Mouse (Mus musculus) neural tube, embryonic 13.5 days (tissue): ENCODE measurements at regions not wholly inside any gene's neighbourhood (a gene's known extent, or its start where the extent isn't known, plus 50 kb on each side); places are given as distances from the start of the nearest gene placed in this dataset.

Source experiments
- ATAC-seq: fragments of 200-750 bp; cut with Nextera tagmentation; 2 replicates; pipeline ENCODE4 v1.8.0; 2017; ENCODE audit warnings: low read depth, mild to moderate bottlenecking, moderate TSS enrichment, moderate library complexity
- H3K27ac ChIP-seq: fragments of 300-500 bp; sonication (generic); replicated peaks from 2 replicates; pipeline ENCODE4 v1.5.1; 2015; ENCODE audit warnings: moderate library complexity, mild to moderate bottlenecking, inconsistent platforms
- H3K27me3 ChIP-seq: fragments of 300-500 bp; sonication (generic); 2 replicates; pipeline ENCODE4 v1.6.1; 2015; ENCODE audit warnings: mild to moderate bottlenecking, inconsistent platforms
- H3K36me3 ChIP-seq: fragments of 300-500 bp; sonication (generic); 2 replicates; pipeline ENCODE4 v1.6.1; 2015; ENCODE audit warnings: mild to moderate bottlenecking, inconsistent platforms
- H3K4me1 ChIP-seq: fragments of 300-500 bp; sonication (generic); replicated peaks from 2 replicates; pipeline ENCODE4 v1.6.1; 2015; ENCODE audit warnings: inconsistent platforms
- H3K4me2 ChIP-seq: fragments of 300-500 bp; sonication (generic); 2 replicates; pipeline ENCODE4 v1.6.1; 2015; ENCODE audit warnings: inconsistent platforms, mild to moderate bottlenecking, moderate library complexity
- H3K4me3 ChIP-seq: fragments of 300-500 bp; sonication (generic); 2 replicates; pipeline ENCODE4 v1.5.1; 2015; ENCODE audit warnings: mild to moderate bottlenecking, inconsistent platforms
- H3K9ac ChIP-seq: fragments of 300-500 bp; sonication (generic); 2 replicates; pipeline ENCODE4 v1.6.1; 2015; ENCODE audit warnings: moderate library complexity, mild to moderate bottlenecking, inconsistent platforms
- H3K9me3 ChIP-seq: fragments of 300-500 bp; sonication (generic); 2 replicates; pipeline ENCODE4 v1.6.1; 2016; ENCODE audit warnings: inconsistent platforms
- WGBS: fragments of 180-500 bp; shearing (Covaris S2); methylation state at CpG from one replicate; pipeline ENCODE4 v1.1.7; 2015; 5-methylcytosine and 5-hydroxymethylcytosine counted together

DNA sequence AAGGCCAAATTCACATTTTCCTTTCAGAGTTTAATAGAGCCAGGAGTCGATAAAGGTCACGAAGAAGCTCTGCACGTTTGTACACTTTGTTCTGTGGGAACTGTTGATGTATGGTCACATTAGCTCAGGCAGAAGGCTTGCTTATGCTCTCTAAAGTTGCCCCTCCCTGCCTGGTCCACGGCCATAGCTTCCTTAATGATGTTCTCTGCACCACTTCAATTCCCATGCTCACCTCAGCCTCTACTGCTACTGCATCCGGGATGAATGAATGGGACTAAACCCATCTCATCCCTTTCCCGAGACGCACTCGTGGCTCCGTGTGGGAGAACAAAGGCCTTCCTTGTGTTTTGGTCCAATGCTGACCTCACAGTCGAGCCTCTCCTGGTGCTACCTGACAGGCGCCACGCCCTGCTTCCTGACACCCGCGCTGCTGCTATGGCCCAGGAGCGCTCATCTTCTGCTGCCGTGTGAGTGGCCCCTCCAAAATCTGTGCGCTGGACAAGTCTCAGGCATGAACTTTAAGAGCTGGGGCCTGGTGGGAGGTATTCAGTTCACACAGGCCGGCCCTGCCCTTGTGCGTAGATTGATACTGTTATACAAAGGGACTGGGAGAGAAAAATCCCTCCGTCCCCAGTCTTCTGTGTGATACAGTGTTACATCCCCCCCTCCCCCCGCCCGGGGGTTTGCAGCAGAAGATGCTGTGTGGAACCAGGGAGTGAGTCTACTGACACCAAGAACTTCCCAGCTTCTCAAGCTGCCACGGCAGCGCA lies 386.3 kb upstream of the Trpc7 start:
- H3K36me3 ChIP-seq, result no peaks in the 10 kb centered on the region
- H3K9ac ChIP-seq, result no peak overlapping the region
- H3K4me3 ChIP-seq, result no peak overlapping the region
- no peaks in the 10 kb centered on the region for H3K9me3 ChIP-seq
- H3K4me1 ChIP-seq, result peaks cover 9% of the 10 kb centered on the region
- no peaks in the 10 kb centered on the region for H3K27me3 ChIP-seq
- H3K4me2 ChIP-seq, result no peak overlapping the region
- peak overlapping the region; percentile 49; the same call in 1 of the 2 replicates for H3K27ac ChIP-seq
- WGBS, result 63% methylated on average over 24 of the region's 24 CpGs
- ATAC-seq, result peak; percentile 68

DNA sequence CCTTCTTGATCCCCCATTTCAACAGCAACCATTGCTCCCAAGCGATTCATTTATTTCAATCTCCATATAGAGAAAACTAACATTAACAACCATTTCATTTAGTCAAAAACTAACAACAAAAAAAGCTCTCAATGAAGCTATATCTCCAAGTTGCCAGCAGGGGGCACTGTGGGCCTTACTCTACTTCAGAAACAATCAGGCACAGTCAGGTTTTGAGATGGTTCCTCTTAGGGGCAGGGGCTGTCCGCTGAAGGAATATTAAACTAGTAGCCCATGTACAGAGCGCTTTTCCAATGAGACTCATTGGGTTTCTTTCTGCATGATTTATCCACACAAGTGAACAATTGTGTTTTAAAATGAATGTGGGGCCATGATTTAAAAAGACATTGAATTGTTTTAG lies 385.7 kb upstream of the Trpc7 start:
- Histone ChIP-seq H3K4me3 (no peak overlapping the region), H3K9me3 (no peaks in the 10 kb centered on the region), H3K36me3 (no peaks in the 10 kb centered on the region), H3K9ac (no peak overlapping the region), H3K27me3 (no peaks in the 10 kb centered on the region), H3K4me2 (no peak overlapping the region), H3K4me1 (peaks cover 9% of the 10 kb centered on the region), H3K27ac (no peak overlapping the region)
- ATAC-seq, result peak; percentile 71; the same call in 1 of the 2 replicates
- 19% methylated on average over 3 of the region's 3 CpGs for WGBS

DNA sequence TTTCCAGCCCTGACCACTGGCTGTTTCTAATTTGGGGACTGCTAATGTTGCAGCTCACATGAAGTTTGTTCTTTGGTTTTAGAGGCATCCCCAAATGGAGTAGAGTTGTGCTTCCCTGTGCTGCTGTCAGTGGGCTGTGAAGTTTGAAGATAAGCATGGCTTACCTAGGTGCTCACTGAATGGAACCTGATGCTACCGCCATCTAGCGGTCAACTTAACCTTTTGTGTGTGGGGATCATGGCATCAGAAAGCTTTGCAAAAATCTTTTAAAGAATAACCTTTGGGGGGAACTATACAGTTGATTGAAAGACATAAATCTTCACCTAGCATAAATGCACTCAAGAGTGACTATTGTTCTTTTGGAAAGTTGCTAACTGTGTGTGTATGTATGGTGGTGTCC lies 382.8 kb upstream of the Trpc7 start:
- no peak for ATAC-seq
- H3K9me3 ChIP-seq, result no peaks in the 10 kb centered on the region
- 9% methylated on average over 2 of the region's 2 CpGs for WGBS
- H3K9ac ChIP-seq, result no peak overlapping the region
- H3K4me1 ChIP-seq, result peaks cover 12% of the 10 kb centered on the region
- H3K27me3 ChIP-seq, result no peaks in the 10 kb centered on the region
- no peak overlapping the region for H3K4me2 ChIP-seq
- no peak overlapping the region for H3K27ac ChIP-seq
- no peaks in the 10 kb centered on the region for H3K36me3 ChIP-seq
- H3K4me3 ChIP-seq, result no peak overlapping the region

DNA sequence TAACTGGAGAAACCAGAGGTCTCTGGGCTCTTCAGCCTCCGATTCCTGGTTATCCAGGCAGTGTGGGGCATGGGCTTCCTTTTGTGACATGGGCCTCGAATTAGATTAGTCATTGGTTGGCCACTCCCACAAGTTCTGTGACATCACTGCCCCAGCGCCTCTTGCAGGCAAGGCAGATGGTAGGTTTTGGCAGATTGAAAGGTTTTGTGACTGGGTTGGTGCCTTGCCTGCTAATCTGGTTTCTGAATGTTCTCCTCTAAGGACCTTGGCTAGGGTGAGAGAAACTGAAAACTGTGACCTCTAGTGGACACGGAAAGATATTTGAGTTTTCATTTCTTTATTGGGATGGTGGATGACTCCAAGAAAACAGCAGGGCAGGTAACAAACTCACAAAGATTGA lies 381.3 kb upstream of the Trpc7 start:
- Histone ChIP-seq H3K9me3 (no peaks in the 10 kb centered on the region), H3K9ac (no peak overlapping the region), H3K4me1 (peaks cover 9% of the 10 kb centered on the region), H3K4me2 (no peak overlapping the region), H3K27me3 (no peaks in the 10 kb centered on the region), H3K4me3 (no peak overlapping the region), H3K36me3 (no peaks in the 10 kb centered on the region), H3K27ac (no peak overlapping the region)
- 44% methylated on average over 4 of the region's 4 CpGs for WGBS
- no peak for ATAC-seq

DNA sequence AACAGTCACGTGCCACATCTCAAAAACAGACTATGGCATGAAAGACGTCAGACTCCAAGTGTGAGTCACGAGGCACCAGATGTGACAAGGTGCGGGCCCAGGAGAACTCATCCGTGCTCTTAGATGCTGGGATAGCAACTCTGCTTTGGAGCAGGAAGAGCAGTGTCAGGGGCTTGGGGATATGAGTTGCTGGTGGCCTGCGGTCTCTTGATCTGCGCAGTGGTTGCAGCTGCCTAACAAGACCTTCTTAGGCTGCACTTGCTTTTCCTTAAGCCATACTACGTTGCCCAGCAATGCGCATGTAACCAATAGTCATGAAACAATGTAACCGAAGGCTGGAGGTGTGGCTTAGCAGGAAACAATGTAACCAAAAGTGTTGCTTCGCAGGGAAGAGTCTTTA lies 380.1 kb upstream of the Trpc7 start:
- Histone ChIP-seq H3K4me3 (no peak overlapping the region), H3K27ac (no peak overlapping the region), H3K9me3 (no peaks in the 10 kb centered on the region), H3K36me3 (no peaks in the 10 kb centered on the region), H3K27me3 (no peaks in the 10 kb centered on the region), H3K4me2 (no peak overlapping the region), H3K9ac (no peak overlapping the region), H3K4me1 (peaks cover 6% of the 10 kb centered on the region; the same call in 1 of the 2 replicates)
- WGBS, result 86% methylated on average over 11 of the region's 11 CpGs
- no peak for ATAC-seq

DNA sequence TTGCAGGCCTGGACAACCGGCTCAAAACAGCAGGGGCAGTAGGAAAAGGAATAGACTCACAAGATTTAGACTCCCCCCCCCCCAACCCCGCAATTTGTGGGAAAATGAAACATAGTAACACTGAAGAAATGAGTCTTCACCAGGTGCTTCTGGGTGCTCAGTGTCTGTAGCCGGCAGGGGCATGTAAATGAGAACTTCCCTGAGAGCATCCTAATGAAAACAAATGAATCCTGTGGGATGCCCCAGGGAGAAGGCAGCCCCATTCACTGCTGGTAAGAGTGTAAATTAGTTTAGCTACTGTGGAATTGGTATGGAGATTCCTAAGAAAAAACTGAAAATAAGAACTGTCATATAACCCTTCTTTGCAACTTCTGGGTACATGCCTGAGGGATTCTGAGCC lies 377.8 kb upstream of the Trpc7 start:
- peaks cover 6% of the 10 kb centered on the region; the same call in 1 of the 2 replicates for H3K4me1 ChIP-seq
- no peaks in the 10 kb centered on the region for H3K36me3 ChIP-seq
- H3K9ac ChIP-seq, result no peak overlapping the region
- no peak overlapping the region for H3K4me2 ChIP-seq
- WGBS, result 17% methylated on average over 3 of the region's 3 CpGs
- H3K27me3 ChIP-seq, result no peaks in the 10 kb centered on the region
- ATAC-seq, result no peak
- H3K4me3 ChIP-seq, result no peak overlapping the region
- H3K27ac ChIP-seq, result no peak overlapping the region
- no peaks in the 10 kb centered on the region for H3K9me3 ChIP-seq

DNA sequence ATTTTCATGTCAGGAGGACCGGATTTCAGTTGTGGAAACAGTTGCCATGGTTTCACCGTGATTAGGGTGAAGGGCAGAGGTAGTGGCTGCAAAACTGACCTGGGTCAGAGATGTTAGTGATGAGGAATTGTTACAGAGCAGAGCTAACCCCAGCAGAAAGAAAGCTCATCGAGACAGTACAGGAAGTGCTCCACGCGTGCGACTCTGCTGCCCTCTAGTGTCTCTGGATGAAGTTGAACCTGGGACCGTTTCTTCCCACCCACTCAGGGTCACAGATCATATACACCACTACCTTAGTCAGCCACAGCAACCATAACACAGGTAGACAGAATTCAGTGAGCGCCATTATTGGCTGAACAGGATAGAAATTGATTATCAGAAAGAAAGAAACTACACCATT lies 373.8 kb upstream of the Trpc7 start:
- Histone ChIP-seq H3K9me3 (no peaks in the 10 kb centered on the region), H3K4me3 (no peak overlapping the region), H3K4me1 (peaks cover 6% of the 10 kb centered on the region; the same call in 1 of the 2 replicates), H3K4me2 (no peak overlapping the region), H3K36me3 (no peaks in the 10 kb centered on the region), H3K27me3 (no peaks in the 10 kb centered on the region), H3K9ac (no peak overlapping the region), H3K27ac (no peak overlapping the region)
- peak; percentile 78; the same call in 1 of the 2 replicates for ATAC-seq
- WGBS, result 14% methylated on average over 8 of the region's 8 CpGs

DNA sequence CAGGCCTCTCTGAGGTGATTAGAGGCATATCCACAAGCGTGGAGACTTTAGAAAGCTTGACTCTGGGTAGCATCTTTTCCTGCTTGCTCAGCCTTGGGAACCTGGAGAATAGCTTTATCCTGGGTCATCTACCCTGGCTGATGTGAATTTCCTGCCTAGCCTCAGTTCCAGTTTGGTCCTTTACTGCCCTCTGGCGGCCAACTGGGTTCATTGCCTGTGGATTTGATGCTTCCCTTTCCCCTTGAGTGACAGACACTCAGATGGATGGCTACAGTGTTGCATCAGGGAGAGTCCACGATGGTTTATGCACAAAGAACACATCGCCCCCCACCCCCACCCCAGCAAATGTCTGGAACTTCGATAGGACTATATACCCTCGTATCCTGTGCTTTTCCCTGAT lies 364.1 kb upstream of the Trpc7 start:
- WGBS, result 7% methylated on average over 6 of the region's 6 CpGs
- Histone ChIP-seq H3K9ac (no peak overlapping the region), H3K36me3 (no peaks in the 10 kb centered on the region), H3K9me3 (no peaks in the 10 kb centered on the region), H3K27me3 (no peaks in the 10 kb centered on the region), H3K4me1 (no peaks in the 10 kb centered on the region), H3K4me2 (no peak overlapping the region), H3K4me3 (no peak overlapping the region), H3K27ac (no peak overlapping the region)
- ATAC-seq, result peak; percentile 76

DNA sequence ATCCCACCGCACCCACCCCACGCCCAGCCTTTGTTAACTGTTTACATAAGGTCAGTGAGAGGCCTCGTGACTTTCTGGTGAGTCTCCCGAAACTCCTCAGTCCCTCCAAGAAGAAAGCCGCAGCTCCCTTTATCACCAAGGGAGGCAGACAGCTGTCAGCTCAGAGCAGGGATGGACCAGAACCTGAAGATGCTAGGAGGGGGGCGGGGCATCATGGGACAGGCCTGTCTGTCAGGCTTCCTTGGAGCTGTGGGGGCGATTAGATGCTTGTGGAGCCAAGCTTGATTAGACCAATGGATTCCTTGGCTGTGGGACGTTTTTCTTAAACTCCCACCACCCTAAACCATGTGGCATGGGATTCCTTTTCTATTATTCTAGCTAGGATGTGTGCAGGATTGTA lies 363.7 kb upstream of the Trpc7 start:
- Histone ChIP-seq H3K4me2 (no peak overlapping the region), H3K4me1 (no peaks in the 10 kb centered on the region), H3K27ac (no peak overlapping the region), H3K27me3 (no peaks in the 10 kb centered on the region), H3K9ac (no peak overlapping the region), H3K36me3 (no peaks in the 10 kb centered on the region), H3K9me3 (no peaks in the 10 kb centered on the region), H3K4me3 (no peak overlapping the region)
- no peak for ATAC-seq
- WGBS, result 72% methylated on average over 8 of the region's 8 CpGs

DNA sequence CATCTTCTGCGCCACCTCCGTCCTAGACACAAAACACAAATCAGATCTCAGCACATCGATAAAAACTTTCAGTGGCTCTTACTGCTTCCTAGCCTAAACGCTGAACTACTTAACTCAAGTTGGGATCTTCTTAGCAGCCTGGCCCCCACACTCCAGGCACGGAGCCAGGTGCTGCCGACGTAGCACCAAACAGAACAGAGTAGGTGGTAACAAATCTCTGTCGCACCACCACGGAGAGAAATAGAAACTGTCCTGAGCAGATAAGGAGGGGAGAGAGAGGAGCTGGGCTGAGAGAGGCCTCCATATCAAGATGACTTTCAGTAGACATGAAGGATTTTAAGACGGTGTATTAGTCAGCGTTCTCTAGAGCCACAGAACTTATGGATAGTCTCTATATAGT lies 360.1 kb upstream of the Trpc7 start:
- Histone ChIP-seq H3K9me3 (no peaks in the 10 kb centered on the region), H3K4me3 (no peak overlapping the region), H3K9ac (no peak overlapping the region), H3K27ac (no peak overlapping the region), H3K4me1 (no peaks in the 10 kb centered on the region), H3K4me2 (no peak overlapping the region), H3K27me3 (no peaks in the 10 kb centered on the region), H3K36me3 (no peaks in the 10 kb centered on the region)
- ATAC-seq, result no peak
- WGBS, result 91% methylated on average over 11 of the region's 11 CpGs

DNA sequence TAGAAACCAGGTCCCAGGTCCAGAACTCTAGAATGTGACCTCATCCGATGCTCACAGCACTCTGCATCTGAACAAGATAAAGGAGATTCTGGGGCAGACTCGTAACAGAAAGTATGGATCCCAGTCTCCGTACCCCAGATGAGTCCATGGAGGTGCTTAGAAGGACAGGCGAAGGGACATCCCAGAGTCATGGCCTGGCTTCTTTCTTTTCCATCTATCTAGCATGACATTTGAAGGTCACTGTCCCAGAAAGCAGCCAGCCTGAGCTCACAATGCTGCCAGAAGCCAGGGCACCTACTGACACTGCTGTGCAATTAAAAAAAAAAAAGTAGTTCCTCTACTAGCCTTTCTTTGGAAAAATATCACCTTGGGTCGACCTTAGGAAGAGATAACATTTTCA lies 354.1 kb upstream of the Trpc7 start:
- Histone ChIP-seq H3K9me3 (no peaks in the 10 kb centered on the region), H3K27me3 (no peaks in the 10 kb centered on the region), H3K4me2 (no peak overlapping the region), H3K4me3 (no peak overlapping the region), H3K36me3 (no peaks in the 10 kb centered on the region), H3K9ac (no peak overlapping the region), H3K27ac (no peak overlapping the region), H3K4me1 (peaks cover 8% of the 10 kb centered on the region; the same call in 1 of the 2 replicates)
- WGBS, result 91% methylated on average over 5 of the region's 5 CpGs
- no peak for ATAC-seq

DNA sequence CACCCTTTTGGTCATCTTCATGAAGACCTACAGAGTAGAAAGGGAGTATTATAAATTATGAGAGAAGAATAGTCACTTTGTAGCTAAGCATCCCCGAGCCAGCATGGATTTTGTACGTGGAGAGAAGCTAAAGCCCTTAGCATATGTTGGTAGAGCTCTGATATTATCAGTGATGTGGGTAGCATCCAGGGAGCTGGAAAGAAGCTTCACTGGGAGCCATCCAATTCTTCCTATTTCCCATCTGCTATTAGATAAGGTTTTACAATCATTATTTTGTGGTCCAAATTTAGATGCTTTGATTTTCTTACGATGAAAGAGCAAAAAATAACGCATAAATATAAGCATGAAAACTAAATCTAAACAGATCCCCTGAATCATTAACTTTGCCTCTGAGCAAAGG lies 353.6 kb upstream of the Trpc7 start:
- Histone ChIP-seq H3K36me3 (no peaks in the 10 kb centered on the region), H3K4me2 (no peak overlapping the region), H3K4me3 (no peak overlapping the region), H3K4me1 (peaks cover 8% of the 10 kb centered on the region; the same call in 1 of the 2 replicates), H3K9ac (no peak overlapping the region), H3K27ac (no peak overlapping the region), H3K27me3 (no peaks in the 10 kb centered on the region), H3K9me3 (no peaks in the 10 kb centered on the region)
- 86% methylated on average over 4 of the region's 4 CpGs for WGBS
- no peak for ATAC-seq
